Mouse (Mus musculus) ES-E14 (cell line): Measurements from ENCODE around the gene Rapgef3.

Source experiments
- CHD2 ChIP-seq: IDR thresholded peaks from 2 replicates; pipeline ENCODE4 v1.6.1; 2014; ENCODE audit warnings: mild to moderate bottlenecking, low read depth, low read length, inconsistent platforms
- HCFC1 ChIP-seq: IDR thresholded peaks from 2 replicates; pipeline ENCODE4 v1.6.1; 2012; ENCODE audit warnings: low read length, inconsistent platforms, borderline replicate concordance; ENCODE audit not compliant: insufficient read depth
- ZC3H11A ChIP-seq: IDR thresholded peaks from 2 replicates; pipeline ENCODE4 v1.6.1; 2012; ENCODE audit warnings: low read depth, mild to moderate bottlenecking, inconsistent platforms, low read length, borderline replicate concordance
- ZNF384 ChIP-seq: IDR thresholded peaks from 2 replicates; pipeline ENCODE4 v1.6.1; 2012; ENCODE audit warnings: low read depth, low read length, inconsistent platforms

- TF ChIP-seq CHD2 (no peak), HCFC1 (no peak), ZC3H11A (no peak), ZNF384 (no peak)
Measured at GRCm38 (mm10) chr15:97791126-97791700, 23.4 kb upstream of the Rapgef3 start.
